Mouse (Mus musculus) heart, embryonic 13.5 days (tissue): Measurements from ENCODE around the gene Rflna. TPM values are rescaled to one million over a fixed set of nuclear protein-coding genes. Genes with fewer than 3 reads are reported as not detected.

ENCODE experiments used
- ATAC-seq: fragments of 200-750 bp; cut with Nextera tagmentation; 2 replicates; pipeline ENCODE4 v1.8.0; 2017; ENCODE audit warnings: moderate TSS enrichment; ENCODE audit not compliant: insufficient number of reproducible peaks, low FRiP score, low TSS enrichment; ENCODE audit errors: extremely low read depth
- H3K27ac ChIP-seq: fragments of 300-500 bp; sonication (generic); replicated peaks from 2 replicates; pipeline ENCODE4 v1.5.1; 2015; ENCODE audit warnings: moderate library complexity, mild to moderate bottlenecking, inconsistent platforms
- H3K27me3 ChIP-seq: fragments of 300-500 bp; sonication (generic); replicated peaks from 2 replicates; pipeline ENCODE4 v1.6.1; 2015; ENCODE audit warnings: mild to moderate bottlenecking, inconsistent platforms
- H3K36me3 ChIP-seq: fragments of 300-500 bp; sonication (generic); 2 replicates; pipeline ENCODE4 v1.6.1; 2015; ENCODE audit warnings: mild to moderate bottlenecking, inconsistent platforms
- H3K4me1 ChIP-seq: fragments of 300-500 bp; sonication (generic); 2 replicates; pipeline ENCODE4 v1.6.1; 2015; ENCODE audit warnings: inconsistent platforms
- H3K4me2 ChIP-seq: fragments of 300-500 bp; sonication (generic); 2 replicates; pipeline ENCODE4 v1.6.1; 2015; ENCODE audit warnings: inconsistent platforms, mild to moderate bottlenecking, moderate library complexity
- H3K4me3 ChIP-seq: fragments of 300-500 bp; sonication (generic); 2 replicates; pipeline ENCODE4 v1.5.1; 2015; ENCODE audit warnings: moderate library complexity, mild to moderate bottlenecking, inconsistent platforms
- H3K9ac ChIP-seq: fragments of 300-500 bp; sonication (generic); 2 replicates; pipeline ENCODE4 v1.6.1; 2015; ENCODE audit warnings: inconsistent platforms, mild to moderate bottlenecking, moderate library complexity
- H3K9me3 ChIP-seq: fragments of 300-500 bp; sonication (generic); 2 replicates; pipeline ENCODE4 v1.6.1; 2016; ENCODE audit warnings: inconsistent platforms
- WGBS: fragments of 180-500 bp; shearing (Covaris S2); methylation state at CpG from one replicate; pipeline ENCODE4 v1.1.7; 2015; ENCODE audit warnings: mixed read lengths; 5-methylcytosine and 5-hydroxymethylcytosine counted together
- polyA plus RNA-seq: library from polyadenylated mRNA; unstranded; fragments of >200 nt; fragmentation: Nextera tagmentation; extraction: Ambion mirVana; gene quantifications from 2 replicates; pipeline ENCODE4 v1.2.1, GENCODE M21; 2015

The Rflna gene
- polyA plus RNA-seq, 1 experiment from 2014 or later = 1.6 TPM

DNA sequence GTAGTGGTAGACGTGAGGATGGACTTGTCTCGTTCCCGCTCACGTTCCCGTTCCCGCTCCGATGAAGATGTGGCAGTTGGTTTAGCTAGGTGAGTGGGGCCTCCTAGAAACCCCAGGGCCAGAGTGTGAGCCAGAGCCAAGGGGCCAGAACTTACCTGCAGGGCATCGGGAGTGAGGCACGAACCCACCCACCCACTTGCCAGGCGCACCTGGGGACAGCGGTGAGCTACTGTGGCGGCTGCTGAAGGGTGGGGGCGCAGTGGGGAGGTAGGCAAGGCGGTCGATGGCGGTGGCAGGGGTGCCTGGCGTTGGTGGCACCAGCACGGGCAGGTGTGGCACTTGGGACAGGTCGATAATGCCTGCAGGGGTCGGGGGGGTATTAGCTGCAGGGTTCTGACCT is 25.9 kb downstream of the Rflna start:
- Histone ChIP-seq H3K4me3 (no peak overlapping the region), H3K27me3 (no peaks in the 10 kb centered on the region), H3K4me1 (no peaks in the 10 kb centered on the region), H3K9me3 (no peaks in the 10 kb centered on the region), H3K36me3 (peaks cover 100% of the 10 kb centered on the region), H3K9ac (no peak overlapping the region), H3K4me2 (no peak overlapping the region), H3K27ac (no peak overlapping the region)
- 96% methylated on average over 20 of the region's 20 CpGs for WGBS
- ATAC-seq = no peak

DNA sequence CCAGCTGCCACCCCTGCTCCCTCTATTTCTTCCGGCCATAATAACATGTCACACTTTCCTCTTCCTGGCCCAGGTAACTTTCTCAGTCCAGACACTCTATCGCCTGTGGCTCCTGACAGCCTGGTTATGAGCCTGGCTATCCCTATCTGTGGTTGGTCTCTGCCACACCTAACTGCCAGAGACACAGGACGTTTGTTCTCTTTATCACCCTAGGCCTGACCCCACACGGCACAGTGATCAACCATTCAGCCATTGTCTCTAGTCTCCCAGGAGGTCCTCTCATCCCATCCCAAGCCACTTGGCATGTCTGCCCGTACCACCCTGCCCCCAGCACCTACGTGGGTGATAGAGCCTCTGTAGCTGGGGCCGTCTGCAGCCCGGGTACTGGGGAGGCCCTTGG is 33.5 kb downstream of the Rflna start:
- Histone ChIP-seq H3K4me2 (no peak overlapping the region), H3K36me3 (peaks cover 93% of the 10 kb centered on the region), H3K27ac (no peak overlapping the region), H3K4me3 (no peak overlapping the region), H3K9me3 (no peaks in the 10 kb centered on the region), H3K27me3 (no peaks in the 10 kb centered on the region), H3K9ac (no peak overlapping the region), H3K4me1 (peaks cover 17% of the 10 kb centered on the region)
- WGBS = 81% methylated on average over 8 of the region's 8 CpGs
- no peak for ATAC-seq

DNA sequence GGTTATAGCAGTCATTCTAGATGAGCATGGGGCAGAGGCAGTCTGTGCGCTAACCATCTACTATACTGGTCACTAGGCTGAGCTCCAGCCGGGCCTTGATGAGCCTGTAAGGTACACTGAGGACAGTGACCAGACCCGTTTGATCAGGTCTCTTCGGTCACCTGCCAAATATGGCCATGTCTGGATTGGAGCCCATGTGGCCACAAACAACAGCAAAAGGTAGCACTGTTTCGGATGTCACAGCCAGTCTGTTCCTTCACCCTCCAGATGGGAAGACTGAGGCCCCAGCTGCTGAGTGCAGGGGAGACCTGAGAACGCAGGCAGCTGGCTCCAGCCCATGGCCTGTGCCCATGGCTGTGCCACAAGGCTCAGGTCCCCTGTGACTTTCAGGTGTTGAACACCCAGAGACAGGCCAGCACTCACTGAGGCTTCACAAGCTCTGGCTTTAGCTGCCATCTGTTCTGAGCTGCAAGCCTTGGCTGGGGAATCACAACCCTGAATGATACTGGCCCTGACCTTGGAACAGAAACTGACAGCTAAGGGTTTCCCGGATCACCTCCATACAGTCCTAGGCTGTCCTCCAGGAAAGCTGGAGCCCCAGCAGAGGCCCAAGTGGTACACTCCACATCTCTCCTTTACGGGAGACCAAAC is 36.5 kb downstream of the Rflna start:
- no peak for ATAC-seq
- Histone ChIP-seq H3K27me3 (no peaks in the 10 kb centered on the region), H3K27ac (no peak overlapping the region), H3K4me2 (no peak overlapping the region), H3K9me3 (no peaks in the 10 kb centered on the region), H3K4me3 (no peak overlapping the region), H3K4me1 (peaks cover 20% of the 10 kb centered on the region), H3K36me3 (peaks cover 93% of the 10 kb centered on the region), H3K9ac (no peak overlapping the region)
- 90% methylated on average over 8 of the region's 8 CpGs for WGBS

DNA sequence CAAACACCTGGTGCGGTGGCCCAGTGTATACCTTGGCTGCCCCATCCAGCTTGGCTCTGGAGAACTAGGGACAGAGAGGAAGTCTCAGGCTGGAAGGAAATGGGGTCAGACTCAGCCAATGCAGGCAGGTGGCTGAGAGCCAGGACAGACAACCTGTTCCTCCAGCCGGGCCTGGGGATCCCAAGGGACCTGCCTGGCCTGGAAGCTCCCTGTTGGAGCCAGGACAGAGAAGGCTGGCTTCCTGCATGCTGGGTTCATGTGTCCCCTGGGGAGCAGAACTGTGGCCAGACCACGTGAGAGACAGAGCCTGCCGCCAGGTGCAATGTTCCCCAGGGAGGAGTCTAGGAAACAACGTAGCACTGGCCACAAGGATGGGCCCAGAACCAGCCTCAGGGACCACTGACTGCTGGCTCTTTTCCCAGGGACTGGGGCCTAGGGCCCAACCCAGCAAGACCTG is 37.1 kb downstream of the Rflna start:
- 67% methylated on average over 5 of the region's 5 CpGs for WGBS

GRCm38 (mm10) chr5:125041578-125041977 is 38.6 kb downstream of the Rflna start:
- H3K27me3 ChIP-seq = no peaks in the 10 kb centered on the region
- H3K27ac ChIP-seq = no peak overlapping the region
- WGBS = 86% methylated on average over 9 of the region's 9 CpGs
- no peak overlapping the region for H3K9ac ChIP-seq
- no peak overlapping the region for H3K4me3 ChIP-seq
- H3K4me1 ChIP-seq = peaks cover 29% of the 10 kb centered on the region
- no peak overlapping the region for H3K4me2 ChIP-seq
- H3K36me3 ChIP-seq = peaks cover 93% of the 10 kb centered on the region
- no peak for ATAC-seq
- H3K9me3 ChIP-seq = no peaks in the 10 kb centered on the region

More for the DNA sequence above, 37.1 kb downstream of the Rflna start:
- peak overlapping the region; percentile 25 for H3K27ac ChIP-seq
- no peak overlapping the region for H3K9ac ChIP-seq
- no peak for ATAC-seq
- peaks cover 20% of the 10 kb centered on the region for H3K4me1 ChIP-seq
- H3K36me3 ChIP-seq = peaks cover 93% of the 10 kb centered on the region
- no peaks in the 10 kb centered on the region for H3K9me3 ChIP-seq
- H3K4me2 ChIP-seq = no peak overlapping the region
- no peak overlapping the region for H3K4me3 ChIP-seq
- no peaks in the 10 kb centered on the region for H3K27me3 ChIP-seq

DNA sequence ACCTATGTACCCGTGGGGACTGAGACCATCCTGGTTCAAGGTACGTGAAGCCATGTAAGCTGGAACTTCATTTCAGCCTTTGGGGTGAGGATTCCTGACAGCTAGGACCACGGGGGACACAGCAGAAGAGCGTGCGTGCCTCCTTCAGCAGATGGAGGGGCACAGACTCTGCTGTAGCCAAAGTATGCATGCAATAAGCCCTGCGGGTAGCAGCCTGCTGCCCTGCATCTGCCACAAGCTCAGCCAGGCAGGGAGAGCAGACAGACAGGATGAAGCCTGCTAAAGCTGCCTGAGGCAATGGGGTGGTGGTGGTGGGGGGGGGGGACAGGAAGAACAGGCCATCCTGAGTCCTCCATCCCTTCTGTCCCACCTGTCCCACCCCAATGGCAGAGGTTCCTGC is 40.4 kb downstream of the Rflna start:
- WGBS = 86% methylated on average over 6 of the region's 6 CpGs
- H3K27me3 ChIP-seq = no peaks in the 10 kb centered on the region
- H3K9me3 ChIP-seq = no peaks in the 10 kb centered on the region
- ATAC-seq = no peak
- peaks cover 33% of the 10 kb centered on the region for H3K4me1 ChIP-seq
- H3K9ac ChIP-seq = no peak overlapping the region
- H3K4me3 ChIP-seq = no peak overlapping the region
- no peak overlapping the region for H3K4me2 ChIP-seq
- H3K27ac ChIP-seq = no peak overlapping the region
- H3K36me3 ChIP-seq = peaks cover 93% of the 10 kb centered on the region

DNA sequence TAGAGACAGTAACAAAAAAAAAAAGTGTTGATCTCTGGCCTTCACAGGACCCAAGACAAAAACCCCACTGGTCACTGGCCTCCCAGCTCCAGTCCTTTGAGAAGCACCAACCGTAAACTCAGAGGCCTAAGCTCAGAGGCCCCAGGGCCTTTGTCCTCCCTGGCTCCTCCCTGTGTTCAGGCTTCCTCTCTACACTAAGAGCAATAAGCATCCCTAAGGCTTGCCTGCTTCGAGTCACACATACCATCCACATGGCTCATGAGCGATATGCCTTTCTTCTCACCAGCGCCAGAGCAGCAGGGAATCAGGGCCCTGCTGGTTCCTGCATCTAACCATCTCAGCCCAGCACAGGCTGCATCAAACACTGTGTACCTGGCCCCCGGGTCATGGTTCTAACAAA is 42.2 kb downstream of the Rflna start:
- Histone ChIP-seq H3K4me2 (no peak overlapping the region), H3K27ac (no peak overlapping the region), H3K27me3 (no peaks in the 10 kb centered on the region), H3K4me1 (peaks cover 38% of the 10 kb centered on the region), H3K9me3 (no peaks in the 10 kb centered on the region), H3K36me3 (peaks cover 93% of the 10 kb centered on the region), H3K4me3 (no peak overlapping the region), H3K9ac (no peak overlapping the region)
- 69% methylated on average over 5 of the region's 5 CpGs for WGBS
- no peak for ATAC-seq

DNA sequence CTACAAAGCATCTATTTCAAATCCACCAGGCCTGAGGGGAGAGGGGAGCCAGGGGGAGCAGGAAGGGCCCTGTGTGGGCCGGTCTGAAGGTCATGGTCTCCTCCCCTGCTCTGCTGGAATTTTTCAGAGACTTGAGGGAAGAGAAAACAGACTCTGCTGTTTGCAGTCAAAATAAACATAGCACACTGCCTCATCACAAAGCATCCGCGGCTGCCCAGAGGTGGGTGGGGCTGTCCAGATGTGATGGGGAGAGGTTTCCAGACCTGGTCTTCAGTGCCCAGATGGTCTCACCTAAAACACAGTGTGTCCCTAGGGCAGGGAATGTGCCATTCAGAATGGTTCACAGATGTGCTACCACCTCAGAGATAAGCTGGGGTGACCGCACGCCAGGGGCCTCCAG is 43.4 kb downstream of the Rflna start:
- Histone ChIP-seq H3K4me3 (no peak overlapping the region), H3K27me3 (no peaks in the 10 kb centered on the region), H3K36me3 (peaks cover 98% of the 10 kb centered on the region), H3K4me2 (no peak overlapping the region), H3K4me1 (peaks cover 38% of the 10 kb centered on the region), H3K9ac (peak overlapping the region; percentile 47), H3K27ac (0 out of 2 replicates have a peak overlapping the region, but pooled peaks have one; percentile 24), H3K9me3 (no peaks in the 10 kb centered on the region)
- ATAC-seq = no peak
- WGBS = 59% methylated on average over 5 of the region's 5 CpGs

- H3K4me1 ChIP-seq = peaks cover 65% of the 10 kb centered on the region
- H3K27ac ChIP-seq = no peak overlapping the region
- no peak for ATAC-seq
- H3K27me3 ChIP-seq = no peaks in the 10 kb centered on the region
- no peak overlapping the region for H3K4me3 ChIP-seq
- 67% methylated on average over 4 of the region's 4 CpGs for WGBS
- no peaks in the 10 kb centered on the region for H3K9me3 ChIP-seq
- no peak overlapping the region for H3K9ac ChIP-seq
- H3K4me2 ChIP-seq = no peak overlapping the region
- peaks cover 83% of the 10 kb centered on the region for H3K36me3 ChIP-seq
These were observed 46.5 kb downstream of the Rflna start for GRCm38 (mm10) chr5:125049481-125049880.

DNA sequence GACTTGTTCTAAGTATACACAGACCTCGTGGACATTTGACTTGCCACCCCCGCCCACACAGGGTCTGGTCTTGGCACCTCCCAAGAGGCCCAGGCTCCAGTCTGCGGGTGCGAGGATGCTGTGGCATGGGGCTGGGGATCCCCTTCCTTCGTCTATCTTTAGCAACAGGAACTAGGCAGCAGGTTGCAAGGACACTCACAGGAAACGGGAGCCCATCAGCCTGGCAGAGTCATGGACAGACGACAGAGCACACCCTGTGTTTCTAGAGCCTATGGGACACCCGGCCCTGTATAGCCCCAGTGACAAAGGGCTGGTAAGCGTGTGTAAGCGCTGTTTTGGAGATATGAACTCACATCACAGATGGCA is 49.2 kb downstream of the Rflna start:
- Histone ChIP-seq H3K4me2 (no peak overlapping the region), H3K36me3 (peaks cover 67% of the 10 kb centered on the region), H3K9ac (peak overlapping the region; percentile 24; the same call in 1 of the 2 replicates), H3K9me3 (no peaks in the 10 kb centered on the region), H3K27ac (peak overlapping the region; percentile 79), H3K27me3 (no peaks in the 10 kb centered on the region), H3K4me1 (peaks cover 79% of the 10 kb centered on the region), H3K4me3 (no peak overlapping the region)
- 0 out of 2 replicates have a peak, but pooled peaks have one; percentile 14 for ATAC-seq
- 35% methylated on average over 10 of the region's 10 CpGs for WGBS

DNA sequence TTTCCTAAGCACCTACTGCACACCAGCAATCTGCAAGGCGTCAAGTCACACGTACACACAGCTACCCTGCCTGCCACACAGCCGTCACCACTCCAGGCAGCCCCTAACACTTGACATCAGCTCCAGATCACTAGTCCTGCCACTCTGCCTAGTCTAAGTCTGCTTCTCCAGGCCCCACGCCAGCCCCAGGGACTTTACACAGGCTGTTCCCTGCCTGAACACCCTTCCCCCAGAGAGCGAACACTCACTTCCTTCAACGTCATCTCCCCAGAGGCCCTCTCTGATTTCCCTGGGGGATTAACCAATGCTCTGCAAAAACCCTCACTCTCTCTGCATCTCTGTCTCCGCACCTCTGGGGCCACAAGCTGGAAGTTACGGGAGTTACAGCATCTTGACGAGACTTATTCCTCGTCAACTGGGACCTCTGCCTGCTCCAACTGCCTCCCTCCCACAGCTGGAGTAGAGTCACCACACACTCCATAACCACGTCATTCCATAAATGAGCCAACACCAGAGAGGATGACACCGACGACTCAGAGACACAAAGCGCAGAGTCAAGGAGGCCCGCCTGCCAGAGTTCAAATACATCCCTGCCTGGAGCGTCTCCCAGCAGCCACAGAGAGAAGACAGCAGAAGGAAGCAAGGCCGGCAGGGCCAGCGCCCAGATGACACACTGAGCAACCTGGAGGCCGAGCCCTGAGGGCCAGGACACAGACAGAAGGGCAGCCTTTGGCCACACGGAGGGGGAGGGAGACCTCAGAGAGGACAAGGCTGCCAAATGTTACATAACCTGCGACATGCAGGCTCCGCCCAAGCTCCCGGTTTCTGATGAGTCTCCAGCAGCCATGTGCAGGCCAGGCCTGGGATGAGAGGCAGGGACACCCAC is 49.8 kb downstream of the Rflna start:
- Histone ChIP-seq H3K27ac (peak overlapping the region; percentile 79), H3K4me1 (peaks cover 85% of the 10 kb centered on the region), H3K9me3 (no peaks in the 10 kb centered on the region), H3K4me2 (peak overlapping the region; percentile 1; the same call in 1 of the 2 replicates), H3K27me3 (no peaks in the 10 kb centered on the region), H3K9ac (peak overlapping the region; percentile 55), H3K4me3 (no peak overlapping the region), H3K36me3 (peaks cover 61% of the 10 kb centered on the region)
- peak; percentile 32; the same call in 1 of the 2 replicates for ATAC-seq
- 56% methylated on average over 23 of the region's 23 CpGs for WGBS
